Mouse (Mus musculus) limb, embryonic 11.5 days (tissue): Measurements from ENCODE around the gene Rai2. TPM values are rescaled to one million over a fixed set of nuclear protein-coding genes. Genes with fewer than 3 reads are reported as not detected.

ENCODE experiments used
- ATAC-seq: fragments of 200-750 bp; cut with Nextera tagmentation; 2 replicates; pipeline ENCODE4 v1.8.0; 2017; ENCODE audit warnings: low read depth; ENCODE audit not compliant: insufficient number of reproducible peaks, low FRiP score, low TSS enrichment
- DNase-seq: peaks from one replicate; pipeline ENCODE4 v3.0.0-alpha.2; 2015; ENCODE audit warnings: low spot score
- H3K27ac ChIP-seq: fragments of 300-500 bp; sonication (generic); replicated peaks from 2 replicates; pipeline ENCODE4 v1.5.1; 2014; ENCODE audit warnings: low read depth, mild to moderate bottlenecking, low read length
- H3K27me3 ChIP-seq: fragments of 300-500 bp; sonication (generic); 2 replicates; pipeline ENCODE4 v1.6.1; 2014; ENCODE audit warnings: mild to moderate bottlenecking, low read length, mixed read lengths; ENCODE audit not compliant: control insufficient read depth, insufficient read depth
- H3K36me3 ChIP-seq: fragments of 300-500 bp; sonication (generic); 2 replicates; pipeline ENCODE4 v1.6.1; 2014; ENCODE audit warnings: mild to moderate bottlenecking, low read length, moderate library complexity, mixed read lengths; ENCODE audit not compliant: control insufficient read depth, insufficient read depth
- H3K4me1 ChIP-seq: fragments of 300-500 bp; sonication (generic); 2 replicates; pipeline ENCODE4 v1.6.1; 2014; ENCODE audit warnings: low read length, mixed read lengths; ENCODE audit not compliant: control insufficient read depth, insufficient read depth
- H3K4me2 ChIP-seq: fragments of 300-500 bp; sonication (generic); 2 replicates; pipeline ENCODE4 v1.6.1; 2014; ENCODE audit warnings: low read depth, mild to moderate bottlenecking, moderate library complexity; ENCODE audit not compliant: severe bottlenecking
- H3K4me3 ChIP-seq: fragments of 300-500 bp; sonication (generic); 2 replicates; pipeline ENCODE4 v1.5.1; 2014; ENCODE audit warnings: low read depth, low read length
- H3K9ac ChIP-seq: fragments of 300-500 bp; sonication (generic); 2 replicates; pipeline ENCODE4 v1.6.1; 2014; ENCODE audit warnings: mild to moderate bottlenecking, low read length
- H3K9me3 ChIP-seq: fragments of 300-500 bp; sonication (generic); 2 replicates; pipeline ENCODE4 v1.6.1; 2016; ENCODE audit warnings: low read length; ENCODE audit not compliant: control insufficient read depth
- WGBS: fragments of 180-500 bp; shearing (Covaris S2); extraction: QIAGEN DNeasy Blood & Tissue Kit; methylation state at CpG from one replicate; pipeline ENCODE4 v1.1.7; 2014; 5-methylcytosine and 5-hydroxymethylcytosine counted together
- polyA plus RNA-seq: library from polyadenylated mRNA; unstranded; fragments of >200 nt; fragmentation: Nextera tagmentation; extraction: Ambion mirVana; gene quantifications from 2 replicates; pipeline ENCODE4 v1.2.1, GENCODE M21; 2014

Rai2 gene
- polyA plus RNA-seq, 1 experiment from 2014 or later = 0.72 TPM

GRCm38 (mm10) chrX:161728507-161728906, 11.6 kb downstream of the Rai2 start:
- H3K9me3 ChIP-seq = no peaks in the 10 kb centered on the region
- no peak overlapping the region for H3K4me2 ChIP-seq
- peaks cover 13% of the 10 kb centered on the region for H3K27me3 ChIP-seq
- no peak overlapping the region for H3K9ac ChIP-seq
- WGBS = 78% methylated on average over 4 of the region's 4 CpGs
- DNase-seq (no peak), ATAC-seq (no peak)
- H3K27ac ChIP-seq = no peak overlapping the region
- no peaks in the 10 kb centered on the region for H3K36me3 ChIP-seq
- no peak overlapping the region for H3K4me3 ChIP-seq
- H3K4me1 ChIP-seq = no peaks in the 10 kb centered on the region

- Histone ChIP-seq H3K9ac (no peak overlapping the region), H3K9me3 (no peaks in the 10 kb centered on the region), H3K27ac (no peak overlapping the region), H3K36me3 (no peaks in the 10 kb centered on the region), H3K27me3 (peaks cover 10% of the 10 kb centered on the region; the same call in 1 of the 2 replicates), H3K4me3 (no peak overlapping the region), H3K4me2 (no peak overlapping the region), H3K4me1 (no peaks in the 10 kb centered on the region)
- DNase-seq = no peak
- ATAC-seq = no peak
Observed at GRCm38 (mm10) chrX:161730026-161730425, 13.2 kb downstream of the Rai2 start.

- 92% methylated on average over 3 of the region's 3 CpGs for WGBS
Observed at GRCm38 (mm10) chrX:161731859-161732258, 15.0 kb downstream of the Rai2 start.

GRCm38 (mm10) chrX:161733581-161734309, 16.9 kb downstream of the Rai2 start:
- Histone ChIP-seq H3K4me1 (no peaks in the 10 kb centered on the region), H3K36me3 (no peaks in the 10 kb centered on the region), H3K9ac (no peak overlapping the region), H3K27ac (no peak overlapping the region), H3K9me3 (no peaks in the 10 kb centered on the region), H3K4me2 (no peak overlapping the region), H3K27me3 (peaks cover 4% of the 10 kb centered on the region; the same call in 1 of the 2 replicates), H3K4me3 (no peak overlapping the region)
- ATAC-seq (no peak), DNase-seq (no peak)
- WGBS = 91% methylated on average over 12 of the region's 12 CpGs

More at GRCm38 (mm10) chrX:161731859-161732258, 15.0 kb downstream of the Rai2 start:
- Histone ChIP-seq H3K9me3 (no peaks in the 10 kb centered on the region), H3K4me3 (no peak overlapping the region), H3K36me3 (no peaks in the 10 kb centered on the region), H3K4me1 (no peaks in the 10 kb centered on the region), H3K27ac (no peak overlapping the region), H3K27me3 (peaks cover 6% of the 10 kb centered on the region; the same call in 1 of the 2 replicates), H3K9ac (no peak overlapping the region), H3K4me2 (no peak overlapping the region)
- DNase-seq (no peak), ATAC-seq (no peak)

DNA sequence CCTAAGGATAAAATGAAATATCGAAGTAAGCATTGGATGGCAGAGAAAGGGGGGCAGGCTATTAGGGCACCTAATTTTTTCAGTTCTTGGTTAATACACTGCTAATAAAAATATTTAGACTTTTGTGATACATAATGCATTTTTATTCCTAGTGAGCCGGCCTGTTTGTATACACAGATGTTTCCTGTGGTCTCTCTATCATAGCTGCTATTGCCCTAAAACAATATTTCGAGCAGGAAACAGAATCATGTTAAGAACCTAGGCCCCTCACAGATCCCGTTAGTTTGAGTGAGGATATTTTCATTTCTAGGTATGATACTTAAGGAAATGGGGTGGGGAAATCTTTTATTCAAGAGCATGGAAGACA, 17.4 kb downstream of the Rai2 start:
- no peak for ATAC-seq
- no peak overlapping the region for H3K4me2 ChIP-seq
- no peaks in the 10 kb centered on the region for H3K4me1 ChIP-seq
- WGBS = 84% methylated on average over 4 of the region's 4 CpGs
- H3K9me3 ChIP-seq = no peaks in the 10 kb centered on the region
- H3K27me3 ChIP-seq = peaks cover 2% of the 10 kb centered on the region; the same call in 1 of the 2 replicates
- H3K4me3 ChIP-seq = no peak overlapping the region
- no peak for DNase-seq
- H3K27ac ChIP-seq = no peak overlapping the region
- H3K36me3 ChIP-seq = no peaks in the 10 kb centered on the region
- no peak overlapping the region for H3K9ac ChIP-seq

- no peak overlapping the region for H3K9ac ChIP-seq
- H3K9me3 ChIP-seq = no peaks in the 10 kb centered on the region
- peaks cover 5% of the 10 kb centered on the region; the same call in 1 of the 2 replicates for H3K27me3 ChIP-seq
- H3K27ac ChIP-seq = no peak overlapping the region
- H3K4me2 ChIP-seq = no peak overlapping the region
- no peaks in the 10 kb centered on the region for H3K36me3 ChIP-seq
- no peak for ATAC-seq
- DNase-seq = no peak
- no peaks in the 10 kb centered on the region for H3K4me1 ChIP-seq
- 68% methylated on average over 1 of the region's 1 CpGs for WGBS
- H3K4me3 ChIP-seq = no peak overlapping the region
Observed at GRCm38 (mm10) chrX:161739374-161739773, 22.5 kb downstream of the Rai2 start.

- H3K4me1 ChIP-seq = no peaks in the 10 kb centered on the region
- H3K27ac ChIP-seq = no peak overlapping the region
- peaks cover 11% of the 10 kb centered on the region for H3K27me3 ChIP-seq
- H3K9ac ChIP-seq = no peak overlapping the region
- 68% methylated on average over 3 of the region's 3 CpGs for WGBS
- no peak overlapping the region for H3K4me3 ChIP-seq
- H3K9me3 ChIP-seq = no peaks in the 10 kb centered on the region
- H3K36me3 ChIP-seq = no peaks in the 10 kb centered on the region
- ATAC-seq (no peak), DNase-seq (no peak)
- H3K4me2 ChIP-seq = no peak overlapping the region
Observed at GRCm38 (mm10) chrX:161743080-161743479, 26.2 kb downstream of the Rai2 start.

GRCm38 (mm10) chrX:161745296-161745695, 28.4 kb downstream of the Rai2 start:
- Histone ChIP-seq H3K4me2 (no peak overlapping the region), H3K4me1 (no peaks in the 10 kb centered on the region), H3K9me3 (no peaks in the 10 kb centered on the region), H3K27ac (no peak overlapping the region), H3K36me3 (no peaks in the 10 kb centered on the region), H3K4me3 (no peak overlapping the region), H3K27me3 (peaks cover 12% of the 10 kb centered on the region), H3K9ac (no peak overlapping the region)
- ATAC-seq (no peak), DNase-seq (no peak)
- WGBS = 85% methylated on average over 3 of the region's 3 CpGs

- H3K9me3 ChIP-seq = no peaks in the 10 kb centered on the region
- no peak overlapping the region for H3K9ac ChIP-seq
- H3K4me3 ChIP-seq = no peak overlapping the region
- no peak overlapping the region for H3K27ac ChIP-seq
- no peaks in the 10 kb centered on the region for H3K4me1 ChIP-seq
- H3K4me2 ChIP-seq = no peak overlapping the region
- H3K27me3 ChIP-seq = peaks cover 12% of the 10 kb centered on the region
- DNase-seq (no peak), ATAC-seq (no peak)
- no peaks in the 10 kb centered on the region for H3K36me3 ChIP-seq
- 76% methylated on average over 2 of the region's 2 CpGs for WGBS
Observed at GRCm38 (mm10) chrX:161747337-161747736, 30.5 kb downstream of the Rai2 start.
